Mouse (Mus musculus): ENCODE measurements at regions not wholly inside any gene's neighbourhood (a gene's known extent, or its start where the extent isn't known, plus 50 kb on each side); places are given as distances from the start of the nearest gene placed in this dataset.

DNA sequence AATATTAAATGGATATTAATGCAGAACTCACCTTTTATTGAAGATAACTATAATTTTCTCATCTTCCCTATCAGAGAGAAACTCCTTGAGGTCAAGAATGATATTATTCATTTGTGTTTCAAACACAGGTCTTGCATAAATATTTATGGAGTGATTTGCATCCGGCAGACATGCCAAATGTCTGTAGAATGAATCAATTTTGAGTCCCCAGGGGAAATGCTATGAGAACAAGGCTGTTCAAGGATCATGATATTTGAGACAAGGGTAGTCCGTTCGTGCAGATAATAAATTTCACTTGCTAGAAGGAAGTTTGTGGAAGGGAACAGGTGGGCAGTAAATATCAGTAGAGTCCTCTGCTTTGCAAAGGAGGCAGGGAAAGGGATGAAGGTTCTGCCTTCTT is 141.7 kb upstream of the Apob start:
- 49% methylated on average over 3 of the region's 3 CpGs for WGBS
- TF ChIP-seq POLR2A (IDR thresholded peaks at IDR 0.05; ENCODE audit: borderline replicate concordance, extremely low read depth, low read depth, low read length), result no peak
- no peak for TF ChIP-seq CTCF (IDR thresholded peaks at IDR 0.05; ENCODE audit: insufficient read depth, low read length)
- DNase-seq, result no peak

DNA sequence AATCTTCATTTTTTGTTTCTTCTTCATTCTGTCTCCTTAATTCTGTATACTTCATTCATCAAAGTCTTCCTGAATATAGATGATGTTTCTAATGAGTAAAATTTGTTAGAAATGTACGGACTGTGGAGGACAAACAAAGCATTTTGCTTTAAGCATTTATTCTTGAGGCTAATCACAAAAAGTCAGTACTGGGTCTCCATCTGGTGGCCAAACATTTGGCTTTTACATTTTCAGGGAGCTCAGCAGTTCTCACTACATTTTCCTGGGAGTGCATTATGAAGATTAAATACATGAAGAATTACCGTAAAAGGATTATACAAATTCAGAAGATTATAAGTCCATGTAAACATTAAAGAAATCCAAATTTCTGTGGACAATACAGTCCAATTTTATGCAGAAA is 123.6 kb upstream of the Apob start:
- H3K4me3 ChIP-seq (replicated peaks; ENCODE audit: extremely low read depth, low read depth, low read length), result no peak overlapping the region
- 42% methylated on average over 2 of the region's 2 CpGs for WGBS
- no peak for DNase-seq
- no peaks in the 10 kb centered on the region for H3K4me1 ChIP-seq (ENCODE audit: control insufficient read depth, insufficient read depth, low read length)
- no peak for TF ChIP-seq CTCF (IDR thresholded peaks at IDR 0.05; ENCODE audit: insufficient read depth, low read length)
- TF ChIP-seq POLR2A (IDR thresholded peaks at IDR 0.05; ENCODE audit: borderline replicate concordance, extremely low read depth, low read depth, low read length), result no peak

More for the DNA sequence above, 141.7 kb upstream of the Apob start:
- H3K4me3 ChIP-seq (replicated peaks; ENCODE audit: extremely low read depth, low read depth, low read length), result no peak overlapping the region
- H3K4me1 ChIP-seq (ENCODE audit: control insufficient read depth, insufficient read depth, low read length), result no peaks in the 10 kb centered on the region

DNA sequence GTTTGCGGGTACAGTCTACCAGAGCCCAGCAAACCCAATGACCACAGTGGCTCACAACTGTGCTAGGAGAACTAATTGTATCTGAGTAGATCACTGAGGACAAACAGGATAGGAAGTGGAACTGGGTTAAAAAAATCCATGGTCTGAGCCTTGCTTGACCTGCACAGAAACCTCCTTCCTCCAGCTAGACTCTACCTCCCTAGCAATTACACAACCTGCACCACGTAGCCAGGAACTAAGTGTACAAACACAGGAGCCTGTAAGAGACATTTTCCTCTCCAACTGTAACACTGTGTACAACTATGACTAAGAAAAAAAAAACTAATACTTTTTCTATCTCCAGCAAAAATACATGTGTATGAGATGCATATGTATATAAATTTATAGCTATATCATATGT is 121.8 kb upstream of the Apob start:
- no peak for DNase-seq
- TF ChIP-seq CTCF (IDR thresholded peaks at IDR 0.05; ENCODE audit: insufficient read depth, low read length), result no peak
- no peak for TF ChIP-seq POLR2A (IDR thresholded peaks at IDR 0.05; ENCODE audit: borderline replicate concordance, extremely low read depth, low read depth, low read length)
- Histone ChIP-seq H3K4me3 (replicated peaks; ENCODE audit: extremely low read depth, low read depth, low read length) (no peak overlapping the region), H3K4me1 (ENCODE audit: control insufficient read depth, insufficient read depth, low read length) (no peaks in the 10 kb centered on the region)
- WGBS, result 71% methylated on average over 2 of the region's 2 CpGs

GRCm38 (mm10) chr12:7859533-7859932 is 117.9 kb upstream of the Apob start:
- TF ChIP-seq CTCF (IDR thresholded peaks at IDR 0.05; ENCODE audit: insufficient read depth, low read length) (no peak), POLR2A (IDR thresholded peaks at IDR 0.05; ENCODE audit: borderline replicate concordance, extremely low read depth, low read depth, low read length) (no peak)
- H3K4me1 ChIP-seq (ENCODE audit: control insufficient read depth, insufficient read depth, low read length), result no peaks in the 10 kb centered on the region
- DNase-seq, result no peak
- 88% methylated on average over 28 of the region's 28 CpGs for WGBS
- H3K4me3 ChIP-seq (replicated peaks; ENCODE audit: extremely low read depth, low read depth, low read length), result no peak overlapping the region

- no peak for DNase-seq
- WGBS, result 41% methylated on average over 3 of the region's 3 CpGs
- Histone ChIP-seq H3K4me3 (replicated peaks; ENCODE audit: extremely low read depth, low read depth, low read length) (no peak overlapping the region), H3K4me1 (ENCODE audit: control insufficient read depth, insufficient read depth, low read length) (no peaks in the 10 kb centered on the region)
- TF ChIP-seq CTCF (IDR thresholded peaks at IDR 0.05; ENCODE audit: insufficient read depth, low read length) (no peak), POLR2A (IDR thresholded peaks at IDR 0.05; ENCODE audit: borderline replicate concordance, extremely low read depth, low read depth, low read length) (no peak)
Measured at GRCm38 (mm10) chr12:7870004-7870403, 107.4 kb upstream of the Apob start.

DNA sequence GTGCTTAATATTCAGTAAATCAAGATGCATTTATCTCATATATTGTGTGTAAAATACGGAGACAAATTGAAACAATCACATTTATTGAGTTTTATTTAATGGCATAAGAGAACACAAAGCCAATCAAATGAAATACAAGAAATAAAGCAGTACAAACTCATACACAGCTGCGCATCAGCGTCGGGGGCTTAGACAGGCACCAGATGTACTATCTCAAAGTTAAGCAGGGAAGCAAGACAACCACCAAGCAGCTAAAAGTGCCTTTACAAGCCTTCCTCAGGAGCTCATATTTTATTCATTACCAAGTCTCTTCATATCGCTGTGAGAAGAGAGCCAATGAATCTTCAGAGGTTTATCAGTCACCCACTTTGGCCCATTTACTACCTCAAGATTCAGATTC is 107.0 kb upstream of the Apob start:
- TF ChIP-seq POLR2A (IDR thresholded peaks at IDR 0.05; ENCODE audit: borderline replicate concordance, extremely low read depth, low read depth, low read length), result no peak
- Histone ChIP-seq H3K4me1 (ENCODE audit: control insufficient read depth, insufficient read depth, low read length) (0 out of 2 replicates have a peak, but pooled peaks cover 2% of the 10 kb centered on the region), H3K4me3 (replicated peaks; ENCODE audit: extremely low read depth, low read depth, low read length) (no peak overlapping the region)
- DNase-seq, result no peak
- 66% methylated on average over 5 of the region's 5 CpGs for WGBS

GRCm38 (mm10) chr12:7875454-7875853 is 102.0 kb upstream of the Apob start:
- no peak for TF ChIP-seq CTCF (IDR thresholded peaks at IDR 0.05; ENCODE audit: insufficient read depth, low read length)
- no peak for TF ChIP-seq POLR2A (IDR thresholded peaks at IDR 0.05; ENCODE audit: borderline replicate concordance, extremely low read depth, low read depth, low read length)
- Histone ChIP-seq H3K4me3 (replicated peaks; ENCODE audit: extremely low read depth, low read depth, low read length) (no peak overlapping the region), H3K4me1 (ENCODE audit: control insufficient read depth, insufficient read depth, low read length) (0 out of 2 replicates have a peak, but pooled peaks cover 2% of the 10 kb centered on the region)
- DNase-seq, result no peak
- WGBS, result 60% methylated on average over 2 of the region's 2 CpGs

- TF ChIP-seq CTCF (IDR thresholded peaks at IDR 0.05; ENCODE audit: insufficient read depth, low read length) (no peak), POLR2A (IDR thresholded peaks at IDR 0.05; ENCODE audit: borderline replicate concordance, extremely low read depth, low read depth, low read length) (no peak)
- Histone ChIP-seq H3K4me3 (replicated peaks; ENCODE audit: extremely low read depth, low read depth, low read length) (no peak overlapping the region), H3K4me1 (ENCODE audit: control insufficient read depth, insufficient read depth, low read length) (0 out of 2 replicates have a peak, but pooled peaks cover 2% of the 10 kb centered on the region)
- peak; percentile 15 for DNase-seq
- 65% methylated on average over 11 of the region's 11 CpGs for WGBS
Measured at GRCm38 (mm10) chr12:7876302-7877063, 101.0 kb upstream of the Apob start.

- Histone ChIP-seq H3K4me3 (replicated peaks; ENCODE audit: extremely low read depth, low read depth, low read length) (no peak overlapping the region), H3K4me1 (ENCODE audit: control insufficient read depth, insufficient read depth, low read length) (0 out of 2 replicates have a peak, but pooled peaks cover 2% of the 10 kb centered on the region)
- no peak for DNase-seq
- TF ChIP-seq CTCF (IDR thresholded peaks at IDR 0.05; ENCODE audit: insufficient read depth, low read length), result no peak
- TF ChIP-seq POLR2A (IDR thresholded peaks at IDR 0.05; ENCODE audit: borderline replicate concordance, extremely low read depth, low read depth, low read length), result no peak
- WGBS, result 67% methylated on average over 5 of the region's 5 CpGs
Measured at GRCm38 (mm10) chr12:7878761-7879160, 98.7 kb upstream of the Apob start.

DNA sequence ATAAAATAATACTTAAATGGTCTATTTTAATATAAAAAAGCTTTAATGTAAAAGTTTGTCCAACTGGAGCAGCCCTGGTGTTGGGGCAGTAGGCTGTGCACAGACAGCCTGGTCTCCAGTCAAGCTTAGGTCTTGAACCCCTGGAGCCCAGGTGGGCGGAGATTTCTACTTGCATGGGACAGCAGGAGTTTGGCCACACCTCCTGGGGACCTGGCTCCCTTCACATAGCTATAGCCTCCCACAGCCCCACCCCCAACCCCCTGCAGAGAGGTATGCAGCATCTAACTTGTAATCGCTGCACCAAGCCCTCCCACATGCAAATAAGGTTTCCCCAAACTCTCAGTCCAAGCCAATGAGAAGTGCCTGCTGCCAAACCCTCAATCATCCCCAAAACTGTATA is 81.3 kb upstream of the Apob start:
- 69% methylated on average over 2 of the region's 2 CpGs for WGBS
- Histone ChIP-seq H3K4me3 (replicated peaks; ENCODE audit: extremely low read depth, low read depth, low read length) (no peak overlapping the region), H3K4me1 (ENCODE audit: control insufficient read depth, insufficient read depth, low read length) (no peaks in the 10 kb centered on the region)
- TF ChIP-seq POLR2A (IDR thresholded peaks at IDR 0.05; ENCODE audit: borderline replicate concordance, extremely low read depth, low read depth, low read length), result no peak
- no peak for TF ChIP-seq CTCF (IDR thresholded peaks at IDR 0.05; ENCODE audit: insufficient read depth, low read length)
- DNase-seq, result no peak
